Mouse (Mus musculus) kidney, postnatal 0 days (tissue): Measurements from ENCODE around the gene Ntf3. TPM values are rescaled to one million over a fixed set of nuclear protein-coding genes. Genes with fewer than 3 reads are reported as not detected.

Experiments used
- ATAC-seq: fragments of 200-750 bp; cut with Nextera tagmentation; replicated peaks from 2 replicates; pipeline ENCODE4 v1.8.0; 2017; ENCODE audit warnings: low read depth, moderate number of reproducible peaks, moderate TSS enrichment, moderate library complexity; ENCODE audit not compliant: low FRiP score
- DNase-seq: peaks from one replicate; pipeline ENCODE4 v3.0.0-alpha.2; 2016; ENCODE audit warnings: low spot score
- H3K27ac ChIP-seq: fragments of 300-500 bp; sonication (generic); 2 replicates; pipeline ENCODE4 v1.5.1; 2014; ENCODE audit warnings: mild to moderate bottlenecking
- H3K27me3 ChIP-seq: fragments of 300-500 bp; sonication (generic); 2 replicates; pipeline ENCODE4 v1.6.1; 2014; ENCODE audit warnings: low read length, mixed read lengths; ENCODE audit not compliant: insufficient read depth
- H3K36me3 ChIP-seq: fragments of 300-500 bp; sonication (generic); 2 replicates; pipeline ENCODE4 v1.6.1; 2014; ENCODE audit warnings: low read length, mixed read lengths; ENCODE audit not compliant: insufficient read depth
- H3K4me1 ChIP-seq: fragments of 300-500 bp; sonication (generic); replicated peaks from 2 replicates; pipeline ENCODE4 v1.6.1; 2014; ENCODE audit warnings: antibody characterized with exemption, low read length, mixed read lengths; ENCODE audit not compliant: insufficient read depth
- H3K4me2 ChIP-seq: fragments of 300-500 bp; sonication (generic); 2 replicates; pipeline ENCODE4 v1.6.1; 2014; ENCODE audit warnings: mild to moderate bottlenecking, low read length, moderate library complexity, mixed read lengths
- H3K4me3 ChIP-seq: fragments of 300-500 bp; sonication (generic); replicated peaks from 2 replicates; pipeline ENCODE4 v1.5.1; 2014; ENCODE audit warnings: low read depth, low read length
- H3K9ac ChIP-seq: fragments of 300-500 bp; sonication (generic); 2 replicates; pipeline ENCODE4 v1.6.1; 2014; ENCODE audit warnings: low read depth, low read length
- H3K9me3 ChIP-seq: fragments of 300-500 bp; sonication (generic); replicated peaks from 2 replicates; pipeline ENCODE4 v1.6.1; 2016; ENCODE audit warnings: low read length, inconsistent platforms, mixed read lengths
- CTCF ChIP-seq: IDR thresholded peaks from 2 replicates; pipeline ENCODE4 v1.5.1; 2016; ENCODE audit warnings: antibody characterized with exemption, low read depth, mild to moderate bottlenecking, moderate library complexity
- WGBS: fragments of 180-500 bp; shearing (Covaris S2); extraction: QIAGEN DNeasy Blood & Tissue Kit; methylation state at CpG from one replicate; pipeline ENCODE4 v1.1.7; 2014; 5-methylcytosine and 5-hydroxymethylcytosine counted together
- polyA plus RNA-seq: library from polyadenylated mRNA; unstranded; fragments of >200 nt; fragmentation: Nextera tagmentation; extraction: Ambion mirVana; gene quantifications from 2 replicates; pipeline ENCODE4 v1.2.1, GENCODE M21; 2015

Ntf3 gene
- polyA plus RNA-seq, 1 experiment from 2014 or later = 14.6 TPM

GRCm38 (mm10) chr6:126194760-126195159 lies 28.1 kb upstream of the Ntf3 start:
- ATAC-seq = 0 out of 2 replicates have a peak, but pooled peaks have one; percentile 40
- 11% methylated on average over 4 of the region's 4 CpGs for WGBS
- DNase-seq = peak; percentile 81
- H3K9me3 ChIP-seq = no peaks in the 10 kb centered on the region
- no peaks in the 10 kb centered on the region for H3K36me3 ChIP-seq
- TF ChIP-seq CTCF = no peak
- H3K27me3 ChIP-seq = 0 out of 2 replicates have a peak, but pooled peaks cover 3% of the 10 kb centered on the region
- no peak overlapping the region for H3K27ac ChIP-seq
- H3K4me2 ChIP-seq = no peak overlapping the region
- H3K9ac ChIP-seq = no peak overlapping the region
- H3K4me1 ChIP-seq = no peaks in the 10 kb centered on the region
- no peak overlapping the region for H3K4me3 ChIP-seq

- DNase-seq (peak; percentile 67), ATAC-seq (no peak)
- H3K27me3 ChIP-seq = no peaks in the 10 kb centered on the region
- H3K36me3 ChIP-seq = no peaks in the 10 kb centered on the region
- no peak overlapping the region for H3K27ac ChIP-seq
- TF ChIP-seq CTCF = no peak
- no peak overlapping the region for H3K4me2 ChIP-seq
- H3K4me3 ChIP-seq = no peak overlapping the region
- H3K4me1 ChIP-seq = no peaks in the 10 kb centered on the region
- H3K9me3 ChIP-seq = no peaks in the 10 kb centered on the region
- WGBS = 53% methylated on average over 10 of the region's 10 CpGs
- no peak overlapping the region for H3K9ac ChIP-seq
These were observed 23.6 kb upstream of the Ntf3 start for GRCm38 (mm10) chr6:126190218-126190871.

- Histone ChIP-seq H3K27ac (no peak overlapping the region), H3K9ac (no peak overlapping the region), H3K4me1 (no peaks in the 10 kb centered on the region), H3K9me3 (no peaks in the 10 kb centered on the region), H3K4me3 (no peak overlapping the region), H3K4me2 (no peak overlapping the region), H3K27me3 (no peaks in the 10 kb centered on the region), H3K36me3 (no peaks in the 10 kb centered on the region)
- TF ChIP-seq CTCF = no peak
- DNase-seq = no peak
- no peak for ATAC-seq
- 72% methylated on average over 8 of the region's 8 CpGs for WGBS
These were observed 20.7 kb upstream of the Ntf3 start for GRCm38 (mm10) chr6:126187400-126187799.

GRCm38 (mm10) chr6:126186116-126186515 lies 19.4 kb upstream of the Ntf3 start:
- Histone ChIP-seq H3K27me3 (no peaks in the 10 kb centered on the region), H3K4me1 (no peaks in the 10 kb centered on the region), H3K9ac (no peak overlapping the region), H3K4me2 (no peak overlapping the region), H3K4me3 (no peak overlapping the region), H3K9me3 (no peaks in the 10 kb centered on the region), H3K27ac (no peak overlapping the region), H3K36me3 (no peaks in the 10 kb centered on the region)
- ATAC-seq = no peak
- no peak for DNase-seq
- TF ChIP-seq CTCF = no peak
- WGBS = 94% methylated on average over 1 of the region's 1 CpGs

GRCm38 (mm10) chr6:126172071-126172470 lies 5.4 kb upstream of the Ntf3 start:
- WGBS = 74% methylated on average over 1 of the region's 1 CpGs
- ATAC-seq = no peak
- H3K36me3 ChIP-seq = no peaks in the 10 kb centered on the region
- no peak for DNase-seq
- no peak for TF ChIP-seq CTCF
- H3K4me3 ChIP-seq = no peak overlapping the region
- 0 out of 2 replicates have a peak, but pooled peaks cover 2% of the 10 kb centered on the region for H3K4me1 ChIP-seq
- no peak overlapping the region for H3K9ac ChIP-seq
- H3K27me3 ChIP-seq = no peaks in the 10 kb centered on the region
- H3K27ac ChIP-seq = no peak overlapping the region
- no peak overlapping the region for H3K4me2 ChIP-seq
- H3K9me3 ChIP-seq = no peaks in the 10 kb centered on the region

GRCm38 (mm10) chr6:126170772-126171171 lies 4.1 kb upstream of the Ntf3 start:
- Histone ChIP-seq H3K4me2 (no peak overlapping the region), H3K9ac (no peak overlapping the region), H3K27me3 (no peaks in the 10 kb centered on the region), H3K27ac (no peak overlapping the region), H3K4me1 (0 out of 2 replicates have a peak, but pooled peaks cover 10% of the 10 kb centered on the region), H3K36me3 (no peaks in the 10 kb centered on the region), H3K9me3 (no peaks in the 10 kb centered on the region), H3K4me3 (no peak overlapping the region)
- DNase-seq (no peak), ATAC-seq (no peak)
- 78% methylated on average over 4 of the region's 4 CpGs for WGBS
- TF ChIP-seq CTCF = no peak
